Mouse (Mus musculus) neural tube, embryonic 13.5 days (tissue): ENCODE measurements around the gene Hdac1. TPM values are rescaled to one million over a fixed set of nuclear protein-coding genes. Genes with fewer than 3 reads are reported as not detected.

ENCODE experiments used
- ATAC-seq: fragments of 200-750 bp; cut with Nextera tagmentation; 2 replicates; pipeline ENCODE4 v1.8.0; 2017; ENCODE audit warnings: low read depth, mild to moderate bottlenecking, moderate TSS enrichment, moderate library complexity
- H3K27ac ChIP-seq: fragments of 300-500 bp; sonication (generic); replicated peaks from 2 replicates; pipeline ENCODE4 v1.5.1; 2015; ENCODE audit warnings: moderate library complexity, mild to moderate bottlenecking, inconsistent platforms
- H3K27me3 ChIP-seq: fragments of 300-500 bp; sonication (generic); 2 replicates; pipeline ENCODE4 v1.6.1; 2015; ENCODE audit warnings: mild to moderate bottlenecking, inconsistent platforms
- H3K36me3 ChIP-seq: fragments of 300-500 bp; sonication (generic); 2 replicates; pipeline ENCODE4 v1.6.1; 2015; ENCODE audit warnings: mild to moderate bottlenecking, inconsistent platforms
- H3K4me1 ChIP-seq: fragments of 300-500 bp; sonication (generic); replicated peaks from 2 replicates; pipeline ENCODE4 v1.6.1; 2015; ENCODE audit warnings: inconsistent platforms
- H3K4me2 ChIP-seq: fragments of 300-500 bp; sonication (generic); 2 replicates; pipeline ENCODE4 v1.6.1; 2015; ENCODE audit warnings: inconsistent platforms, mild to moderate bottlenecking, moderate library complexity
- H3K4me3 ChIP-seq: fragments of 300-500 bp; sonication (generic); 2 replicates; pipeline ENCODE4 v1.5.1; 2015; ENCODE audit warnings: mild to moderate bottlenecking, inconsistent platforms
- H3K9ac ChIP-seq: fragments of 300-500 bp; sonication (generic); 2 replicates; pipeline ENCODE4 v1.6.1; 2015; ENCODE audit warnings: moderate library complexity, mild to moderate bottlenecking, inconsistent platforms
- H3K9me3 ChIP-seq: fragments of 300-500 bp; sonication (generic); 2 replicates; pipeline ENCODE4 v1.6.1; 2016; ENCODE audit warnings: inconsistent platforms
- WGBS: fragments of 180-500 bp; shearing (Covaris S2); methylation state at CpG from one replicate; pipeline ENCODE4 v1.1.7; 2015; 5-methylcytosine and 5-hydroxymethylcytosine counted together
- polyA plus RNA-seq: library from polyadenylated mRNA; unstranded; fragments of >200 nt; fragmentation: Nextera tagmentation; extraction: Ambion mirVana; gene quantifications from 2 replicates; pipeline ENCODE4 v1.2.1, GENCODE M21; 2015

Gene Hdac1
- polyA plus RNA-seq, 1 experiment from 2014 or later: 116 TPM

DNA sequence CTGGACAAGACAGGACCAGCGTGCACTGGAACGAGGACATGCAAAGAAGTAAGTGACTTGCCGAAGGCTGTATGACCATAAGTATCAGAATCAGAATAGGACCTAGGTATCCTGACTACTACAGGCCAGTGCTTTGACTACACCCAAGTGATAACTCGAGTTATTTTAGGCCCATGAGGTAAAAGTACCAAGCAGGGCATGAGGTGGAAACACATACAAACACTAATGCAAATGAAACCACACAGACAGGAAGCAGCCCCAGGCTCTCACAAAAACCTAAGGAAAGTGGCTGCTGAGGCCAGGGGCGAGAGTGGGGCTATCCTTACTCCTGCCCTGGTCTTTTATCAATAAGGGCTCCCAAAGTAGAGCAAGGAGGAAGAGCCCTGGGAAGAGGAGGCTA lies 17.2 kb downstream of the Hdac1 start:
- no peak overlapping the region for H3K4me2 ChIP-seq
- H3K27ac ChIP-seq: no peak overlapping the region
- no peak overlapping the region for H3K9ac ChIP-seq
- no peaks in the 10 kb centered on the region for H3K9me3 ChIP-seq
- ATAC-seq: no peak
- H3K4me3 ChIP-seq: no peak overlapping the region
- 90% methylated on average over 5 of the region's 5 CpGs for WGBS
- H3K4me1 ChIP-seq: no peaks in the 10 kb centered on the region
- H3K36me3 ChIP-seq: peaks cover 91% of the 10 kb centered on the region
- H3K27me3 ChIP-seq: no peaks in the 10 kb centered on the region

DNA sequence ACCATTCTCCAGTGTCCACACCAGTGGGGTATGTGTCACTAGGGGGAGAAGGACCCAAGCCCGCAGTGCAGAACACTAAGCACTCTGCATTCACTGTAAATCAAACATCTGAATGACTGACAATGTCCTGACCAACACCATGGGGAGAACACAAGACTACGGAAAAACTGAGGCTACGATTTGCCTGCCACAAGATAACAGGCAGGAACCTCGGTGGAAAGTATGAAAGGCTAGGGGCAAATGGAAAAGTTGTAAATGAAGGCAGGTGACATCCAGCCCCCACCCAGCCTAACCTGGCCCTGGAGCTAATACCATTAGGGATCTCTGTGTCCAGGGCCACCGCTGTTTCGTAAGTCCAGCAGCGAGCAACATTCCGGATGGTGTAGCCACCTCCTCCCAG lies 24.0 kb downstream of the Hdac1 start:
- Histone ChIP-seq H3K9ac (no peak overlapping the region), H3K27me3 (no peaks in the 10 kb centered on the region), H3K4me2 (no peak overlapping the region), H3K9me3 (no peaks in the 10 kb centered on the region), H3K36me3 (peaks cover 81% of the 10 kb centered on the region), H3K4me1 (peaks cover 23% of the 10 kb centered on the region), H3K27ac (no peak overlapping the region), H3K4me3 (no peak overlapping the region)
- WGBS: 88% methylated on average over 8 of the region's 8 CpGs
- ATAC-seq: no peak

DNA sequence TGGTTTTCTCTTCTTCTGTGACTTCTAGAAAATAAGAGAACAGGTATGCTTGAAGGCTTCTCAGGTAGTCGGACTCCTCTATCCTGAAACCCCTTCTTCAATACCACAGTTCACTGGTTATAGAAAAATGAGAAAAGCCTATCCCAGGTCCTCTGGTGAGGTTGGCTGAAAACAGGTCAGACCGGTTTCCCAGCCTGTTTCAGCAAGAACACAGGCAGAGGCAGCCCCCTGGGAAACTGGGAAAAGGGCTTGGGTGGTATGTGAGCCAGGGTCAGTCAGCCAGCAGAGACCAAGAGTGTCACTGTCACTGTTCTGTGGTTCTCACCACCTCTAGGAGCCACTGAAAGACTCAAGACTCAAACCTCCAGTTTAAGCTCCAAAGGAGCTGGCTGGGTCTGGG lies 25.6 kb downstream of the Hdac1 start:
- H3K9me3 ChIP-seq: no peaks in the 10 kb centered on the region
- H3K27me3 ChIP-seq: no peaks in the 10 kb centered on the region
- no peak for ATAC-seq
- 0 out of 2 replicates have a peak overlapping the region, but pooled peaks have one; percentile 8 for H3K4me3 ChIP-seq
- peaks cover 65% of the 10 kb centered on the region for H3K36me3 ChIP-seq
- peak overlapping the region; percentile 26; the same call in 1 of the 2 replicates for H3K9ac ChIP-seq
- H3K4me1 ChIP-seq: peaks cover 37% of the 10 kb centered on the region
- WGBS: 68% methylated on average over 2 of the region's 2 CpGs
- peak overlapping the region; percentile 91; the same call in 1 of the 2 replicates for H3K4me2 ChIP-seq
- peak overlapping the region; percentile 35; the same call in 1 of the 2 replicates for H3K27ac ChIP-seq

DNA sequence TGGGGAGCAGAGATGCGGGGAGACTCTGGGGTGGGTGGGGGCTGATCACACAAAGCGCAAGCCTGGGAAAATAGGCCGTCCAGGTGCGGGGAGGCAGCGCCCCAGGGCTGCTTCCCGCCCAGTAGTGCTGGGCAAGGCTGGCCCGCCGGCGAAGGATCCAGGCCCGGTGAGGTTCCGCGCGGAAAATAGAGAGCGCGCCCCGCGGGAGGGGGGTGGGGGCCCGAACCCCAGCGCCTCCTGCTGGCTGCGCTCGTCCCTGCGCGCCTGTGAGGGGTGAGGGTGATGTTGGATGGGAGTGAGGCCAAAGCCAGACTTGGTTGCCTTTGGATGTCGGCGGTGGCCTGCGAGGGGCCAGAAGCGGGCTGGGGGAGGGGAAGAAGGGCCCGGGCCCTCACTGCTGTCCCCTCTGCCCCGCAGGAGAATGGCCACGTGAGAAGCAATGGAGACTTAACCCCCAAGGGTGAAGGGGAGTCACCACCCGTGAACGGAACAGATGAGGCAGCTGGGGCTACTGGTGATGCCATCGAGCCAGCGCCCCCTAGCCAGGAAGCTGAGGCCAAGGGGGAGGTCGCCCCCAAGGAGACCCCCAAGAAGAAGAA lies 28.1 kb downstream of the Hdac1 start:
- H3K4me1 ChIP-seq: peaks cover 57% of the 10 kb centered on the region
- H3K27ac ChIP-seq: peak overlapping the region; percentile 99
- ATAC-seq: peak; percentile 33
- H3K27me3 ChIP-seq: no peaks in the 10 kb centered on the region
- peak overlapping the region; percentile 100 for H3K4me3 ChIP-seq
- peaks cover 41% of the 10 kb centered on the region for H3K36me3 ChIP-seq
- peak overlapping the region; percentile 91 for H3K4me2 ChIP-seq
- under 1% methylated on average over 35 of the region's 35 CpGs for WGBS
- H3K9ac ChIP-seq: peak overlapping the region; percentile 100
- H3K9me3 ChIP-seq: no peaks in the 10 kb centered on the region

GRCm38 (mm10) chr4:129513891-129514290 lies 28.6 kb downstream of the Hdac1 start:
- peak overlapping the region; percentile 100 for H3K4me3 ChIP-seq
- ATAC-seq: peak; percentile 16
- H3K27me3 ChIP-seq: no peaks in the 10 kb centered on the region
- H3K4me1 ChIP-seq: peaks cover 62% of the 10 kb centered on the region
- H3K4me2 ChIP-seq: peak overlapping the region; percentile 91
- peak overlapping the region; percentile 99 for H3K27ac ChIP-seq
- peaks cover 41% of the 10 kb centered on the region for H3K36me3 ChIP-seq
- under 1% methylated on average over 41 of the region's 57 CpGs for WGBS
- H3K9ac ChIP-seq: peak overlapping the region; percentile 100
- no peaks in the 10 kb centered on the region for H3K9me3 ChIP-seq

GRCm38 (mm10) chr4:129513086-129513767 lies 29.3 kb downstream of the Hdac1 start, which contains the start of gene Marcksl1:
Gene Marcksl1, plus strand, starts transcription at chr4:129513581.
- H3K9me3 ChIP-seq: no peaks in the 10 kb centered on the region

DNA sequence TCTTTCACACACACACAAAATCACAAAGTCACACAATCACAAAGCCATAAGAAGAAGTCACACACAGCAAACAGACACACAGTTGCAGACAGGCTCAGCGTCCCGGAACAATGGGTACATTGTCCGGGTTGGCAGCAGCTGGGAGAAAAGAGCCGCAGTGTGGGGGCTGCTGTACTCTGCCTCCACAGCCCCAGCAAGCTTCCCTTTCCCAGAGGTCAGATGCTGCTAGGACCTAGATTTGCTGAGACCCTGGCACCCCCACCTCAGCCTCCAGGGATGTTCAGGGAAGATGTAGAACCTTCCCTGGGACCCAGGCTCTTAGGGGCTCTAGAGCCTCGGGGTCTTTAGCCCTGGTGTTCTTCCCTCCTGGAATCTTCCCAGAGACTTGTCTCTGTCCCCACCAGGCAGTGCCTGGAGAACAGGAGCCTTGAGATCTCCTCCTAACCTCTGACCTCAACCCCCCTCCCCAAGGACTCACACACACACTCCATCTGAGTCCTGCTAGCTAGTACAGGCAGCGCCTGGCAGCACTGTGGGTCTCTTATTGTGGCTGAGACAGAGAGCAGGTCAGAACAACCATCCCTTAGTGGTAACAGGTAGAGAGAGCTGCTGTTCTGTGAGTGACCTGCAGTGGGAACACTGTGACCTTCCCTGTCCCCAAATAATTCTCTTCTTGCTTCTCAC lies 31.0 kb downstream of the Hdac1 start:
- Histone ChIP-seq H3K4me3 (no peak overlapping the region), H3K9ac (peak overlapping the region; percentile 38), H3K4me2 (peak overlapping the region; percentile 3; the same call in 1 of the 2 replicates), H3K27ac (peak overlapping the region; percentile 82), H3K27me3 (no peaks in the 10 kb centered on the region), H3K36me3 (peaks cover 17% of the 10 kb centered on the region), H3K4me1 (peaks cover 71% of the 10 kb centered on the region), H3K9me3 (no peaks in the 10 kb centered on the region)
- no peak for ATAC-seq
- WGBS: 19% methylated on average over 6 of the region's 6 CpGs

More at GRCm38 (mm10) chr4:129513086-129513767, 29.3 kb downstream of the Hdac1 start, which contains the start of gene Marcksl1:
- Histone ChIP-seq H3K36me3 (peaks cover 34% of the 10 kb centered on the region), H3K27ac (peak within 1 kb of the TSS; percentile 99), H3K4me3 (peak within 1 kb of the TSS; percentile 100), H3K4me1 (peaks cover 69% of the 10 kb centered on the region), H3K27me3 (no peaks in the 10 kb centered on the region), H3K4me2 (peak within 1 kb of the TSS; percentile 91), H3K9ac (peak within 1 kb of the TSS; percentile 100)
- WGBS: 7% methylated on average over 39 of the region's 47 CpGs
- peak; percentile 86 for ATAC-seq

GRCm38 (mm10) chr4:129510723-129511412 lies 31.6 kb downstream of the Hdac1 start:
- ATAC-seq: no peak
- WGBS: 41% methylated on average over 6 of the region's 6 CpGs
- Histone ChIP-seq H3K27me3 (no peaks in the 10 kb centered on the region), H3K4me3 (no peak overlapping the region), H3K27ac (peak overlapping the region; percentile 82), H3K4me2 (peak overlapping the region; percentile 3; the same call in 1 of the 2 replicates), H3K9me3 (no peaks in the 10 kb centered on the region), H3K9ac (no peak overlapping the region), H3K4me1 (peaks cover 64% of the 10 kb centered on the region), H3K36me3 (peaks cover 11% of the 10 kb centered on the region)

- Histone ChIP-seq H3K9ac (peak overlapping the region; percentile 18; the same call in 1 of the 2 replicates), H3K36me3 (no peaks in the 10 kb centered on the region), H3K4me1 (peaks cover 54% of the 10 kb centered on the region), H3K27ac (peak overlapping the region; percentile 71), H3K27me3 (no peaks in the 10 kb centered on the region), H3K9me3 (no peaks in the 10 kb centered on the region), H3K4me2 (no peak overlapping the region), H3K4me3 (no peak overlapping the region)
- ATAC-seq: no peak
- WGBS: 63% methylated on average over 3 of the region's 3 CpGs
These were observed 32.9 kb downstream of the Hdac1 start for GRCm38 (mm10) chr4:129509650-129510049.

DNA sequence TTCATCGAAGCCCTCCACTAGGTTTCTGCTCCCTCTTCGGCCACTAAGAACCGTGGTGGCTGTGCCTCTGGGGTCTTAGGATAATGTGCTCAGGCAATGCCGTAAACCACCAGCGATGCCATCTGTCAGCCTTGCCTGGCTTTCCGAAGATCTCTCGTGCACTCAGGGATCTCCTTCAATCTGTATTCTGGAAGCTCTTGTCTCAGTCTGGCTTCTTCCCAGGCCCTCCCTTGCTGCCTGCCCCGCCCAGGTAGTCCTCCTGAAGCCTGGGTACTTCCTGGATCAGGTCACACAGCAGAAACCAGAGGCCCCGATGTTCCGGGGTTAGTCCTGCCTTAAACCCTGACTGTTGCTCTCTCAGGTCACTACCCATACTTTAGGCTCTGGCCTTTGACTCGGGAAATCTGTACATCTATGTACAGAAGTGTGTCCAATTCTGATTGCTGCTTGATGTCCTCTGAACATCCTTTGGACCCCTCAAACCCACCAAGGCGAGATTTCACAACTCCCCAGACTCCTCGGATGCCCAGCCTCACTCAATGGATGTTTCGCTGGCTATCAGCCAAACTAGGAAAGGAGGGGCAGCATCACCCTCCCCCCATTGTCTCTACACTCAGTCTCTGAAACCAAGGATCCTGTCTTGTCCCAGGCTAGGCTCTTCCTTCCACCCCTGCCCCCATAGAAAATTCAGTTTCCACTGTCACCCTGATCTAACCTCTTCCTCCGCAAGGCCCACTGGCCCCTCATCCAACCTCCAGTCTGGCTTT lies 33.5 kb downstream of the Hdac1 start:
- Histone ChIP-seq H3K4me2 (no peak overlapping the region), H3K4me3 (no peak overlapping the region), H3K27ac (peak overlapping the region; percentile 71), H3K9ac (peak overlapping the region; percentile 38), H3K27me3 (no peaks in the 10 kb centered on the region), H3K4me1 (peaks cover 54% of the 10 kb centered on the region), H3K9me3 (no peaks in the 10 kb centered on the region), H3K36me3 (no peaks in the 10 kb centered on the region)
- ATAC-seq: no peak
- 48% methylated on average over 15 of the region's 15 CpGs for WGBS

DNA sequence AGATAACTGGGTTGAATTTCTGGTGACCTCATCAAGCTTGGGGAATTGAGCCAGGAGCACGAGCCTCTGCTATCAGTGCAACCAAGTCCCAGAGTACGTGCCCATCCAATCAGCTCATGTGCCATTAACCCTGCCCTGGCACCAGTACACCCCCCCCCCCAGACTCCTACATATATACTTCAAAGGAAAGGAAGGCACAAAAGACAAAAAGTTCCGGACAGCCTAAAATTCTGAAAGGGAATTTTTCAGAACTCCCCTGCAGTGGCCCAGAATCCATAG lies 34.3 kb downstream of the Hdac1 start:
- ATAC-seq: no peak
- WGBS: 75% methylated on average over 3 of the region's 3 CpGs
- H3K27ac ChIP-seq: peak overlapping the region; percentile 71; the same call in 1 of the 2 replicates

More for the DNA sequence above, 34.3 kb downstream of the Hdac1 start:
- Histone ChIP-seq H3K27me3 (no peaks in the 10 kb centered on the region), H3K36me3 (no peaks in the 10 kb centered on the region), H3K4me1 (peaks cover 52% of the 10 kb centered on the region), H3K4me3 (no peak overlapping the region), H3K9me3 (no peaks in the 10 kb centered on the region), H3K4me2 (no peak overlapping the region), H3K9ac (no peak overlapping the region)
